ENCODE assay signal across 13 mouse cellular contexts in genomic region chr12:10513526-10513925, GRCm38 (mm10).
DNase-seq lines count a peak whose midpoint lies in the region; ATAC-seq and TF ChIP-seq lines count a peak whose summit lies in the region.
"Had no signal": no experiment of that assay in that cellular context is flagged by ENCODE, and none has a peak within 500 bp of the region (broad histone marks: within the 10 kb centered on the region; RNA-seq: fewer than 3 reads in every experiment).

No protein-coding gene starts in this region.

- WGBS in heart, embryonic 12.5 days, result 78% methylated on average over 5 of the region's 5 CpGs
- WGBS in limb, embryonic 14.5 days, result 84% methylated on average over 5 of the region's 5 CpGs
- WGBS in limb, embryonic 10.5 days, result 89% methylated on average over 5 of the region's 5 CpGs

- H3K4me1 ChIP-seq in heart, embryonic 12.5 days (replicated peaks), result no peaks in the 10 kb centered on the region
- no peaks in the 10 kb centered on the region for H3K4me1 ChIP-seq in limb, embryonic 14.5 days (ENCODE audit: control insufficient read depth, insufficient read depth, low read length)
- H3K4me1 ChIP-seq in limb, embryonic 10.5 days, result no peaks in the 10 kb centered on the region
- H3K4me1 ChIP-seq: intestine, embryonic 15.5 days; neural tube, embryonic 12.5 days had no signal

- H3K36me3 ChIP-seq in heart, embryonic 12.5 days, result no peaks in the 10 kb centered on the region
- H3K36me3 ChIP-seq in limb, embryonic 14.5 days (ENCODE audit: control insufficient read depth, insufficient read depth, low read length), result no peaks in the 10 kb centered on the region
- no peaks in the 10 kb centered on the region for H3K36me3 ChIP-seq in limb, embryonic 10.5 days
- H3K36me3 ChIP-seq: intestine, embryonic 15.5 days; neural tube, embryonic 12.5 days had no signal

- H3K4me3 ChIP-seq in heart, embryonic 12.5 days, result no peak overlapping the region
- H3K4me3 ChIP-seq in limb, embryonic 14.5 days (replicated peaks; ENCODE audit: low read length), result no peak overlapping the region
- H3K4me3 ChIP-seq in limb, embryonic 10.5 days, result no peak overlapping the region
- H3K4me3 ChIP-seq: intestine, embryonic 15.5 days; neural tube, embryonic 12.5 days had no signal

- H3K9ac ChIP-seq in heart, embryonic 12.5 days, result no peak overlapping the region
- H3K9ac ChIP-seq in limb, embryonic 14.5 days (ENCODE audit: low read depth, low read length, severe bottlenecking), result no peak overlapping the region
- H3K9ac ChIP-seq: intestine, embryonic 15.5 days; neural tube, embryonic 12.5 days had no signal

- TF ChIP-seq POLR2A in limb, embryonic 14.5 days (IDR thresholded peaks at IDR 0.05; ENCODE audit: borderline replicate concordance, extremely low read depth, insufficient read depth, insufficient read length), result no peak

- no peaks in the 10 kb centered on the region for H3K9me3 ChIP-seq in heart, embryonic 12.5 days (replicated peaks)
- H3K9me3 ChIP-seq in limb, embryonic 14.5 days (ENCODE audit: control insufficient read depth, low read length), result no peaks in the 10 kb centered on the region
- H3K9me3 ChIP-seq in limb, embryonic 10.5 days (replicated peaks), result no peaks in the 10 kb centered on the region
- H3K9me3 ChIP-seq: intestine, embryonic 15.5 days; neural tube, embryonic 12.5 days had no signal

- peak; percentile 35 to 53 for DNase-seq in heart, adult 18-20 months
- no peak for DNase-seq in limb, embryonic 14.5 days (ENCODE audit: low spot score)
- no peak for DNase-seq in limb, embryonic 10.5 days (ENCODE audit: low spot score)
- peak; percentile 23 for DNase-seq in adrenal gland, postnatal 14 days
- peak; percentile 7 to 35 for DNase-seq in layer of hippocampus, postnatal 14 days (ENCODE audit: low spot score in 2 of 2)
- no peak for DNase-seq in cerebellum, postnatal 14 days
- DNase-seq: cerebellum, adult 9-10 months; lung, postnatal 14 days; midbrain, embryonic 14.5 days; thymus, adult 18-20 months had no signal

- ATAC-seq in heart, embryonic 12.5 days (ENCODE audit: insufficient number of reproducible peaks, low FRiP score), result no peak
- no peak for ATAC-seq in limb, embryonic 14.5 days (ENCODE audit: low FRiP score, low read depth)
- ATAC-seq: intestine, embryonic 15.5 days had no signal

- no peaks in the 10 kb centered on the region for H3K27me3 ChIP-seq in heart, embryonic 12.5 days (replicated peaks)
- no peaks in the 10 kb centered on the region for H3K27me3 ChIP-seq in limb, embryonic 14.5 days (ENCODE audit: control insufficient read depth, insufficient read depth, low read length)
- no peaks in the 10 kb centered on the region for H3K27me3 ChIP-seq in limb, embryonic 10.5 days (ENCODE audit: low read depth, poor library complexity, severe bottlenecking)
- H3K27me3 ChIP-seq: intestine, embryonic 15.5 days; neural tube, embryonic 12.5 days had no signal

- no peak overlapping the region for H3K4me2 ChIP-seq in heart, embryonic 12.5 days
- H3K4me2 ChIP-seq in limb, embryonic 14.5 days (replicated peaks; ENCODE audit: low read depth, low read length, severe bottlenecking), result no peak overlapping the region
- H3K4me2 ChIP-seq: intestine, embryonic 15.5 days; neural tube, embryonic 12.5 days had no signal

- H3K27ac ChIP-seq in heart, embryonic 12.5 days (ENCODE audit: poor library complexity, severe bottlenecking), result no peak overlapping the region
- 0 out of 2 replicates have a peak overlapping the region, but pooled peaks have one; percentile 1 for H3K27ac ChIP-seq in limb, embryonic 14.5 days (replicated peaks; ENCODE audit: low read depth, low read length)
- H3K27ac ChIP-seq in limb, embryonic 10.5 days, result no peak overlapping the region
- H3K27ac ChIP-seq: intestine, embryonic 15.5 days; neural tube, embryonic 12.5 days had no signal

Comparison
In these comparisons a context has a peak if more than half of its experiments do, and no peak if none do; other contexts are left out.
1. DNase-seq: peak in heart, adult 18-20 months (2 of 2), adrenal gland, postnatal 14 days (single experiment) and layer of hippocampus, postnatal 14 days (2 of 2); none in limb, embryonic 14.5 days (single experiment), limb, embryonic 10.5 days (single experiment) and cerebellum, postnatal 14 days (0 of 2).